Mouse (Mus musculus) layer of hippocampus, adult 18-20 months (tissue): ENCODE results near the gene Tppp3. TPM values are rescaled to one million over a fixed set of nuclear protein-coding genes. Genes with fewer than 3 reads are reported as not detected.

Source experiments
- DNase-seq, 2 experiments: peaks; one replicate each; pipeline ENCODE4 v3.0.0; 2022; ENCODE audit warnings: low spot score in 2 of 2
- total RNA-seq, 2 experiments: library from RNA; stranded (reverse); gene quantifications; 2 replicates each; pipeline ENCODE4 v1.2.3; 2021

Gene Tppp3
- total RNA-seq, 2 experiments from 2014 or later: 54.8 to 58.5 TPM

GRCm38 (mm10) chr8:105468002-105468720 is 3.2 kb downstream of the Tppp3 start:
- DNase-seq: no peak

- no peak for DNase-seq
These were observed 3.8 kb downstream of the Tppp3 start for GRCm38 (mm10) chr8:105467396-105467985.

- DNase-seq: peak; percentile 45 to 81
These were observed 4.5 kb downstream of the Tppp3 start for GRCm38 (mm10) chr8:105466700-105467291.

- no peak for DNase-seq
These were observed 5.1 kb downstream of the Tppp3 start for GRCm38 (mm10) chr8:105466246-105466645.

DNA sequence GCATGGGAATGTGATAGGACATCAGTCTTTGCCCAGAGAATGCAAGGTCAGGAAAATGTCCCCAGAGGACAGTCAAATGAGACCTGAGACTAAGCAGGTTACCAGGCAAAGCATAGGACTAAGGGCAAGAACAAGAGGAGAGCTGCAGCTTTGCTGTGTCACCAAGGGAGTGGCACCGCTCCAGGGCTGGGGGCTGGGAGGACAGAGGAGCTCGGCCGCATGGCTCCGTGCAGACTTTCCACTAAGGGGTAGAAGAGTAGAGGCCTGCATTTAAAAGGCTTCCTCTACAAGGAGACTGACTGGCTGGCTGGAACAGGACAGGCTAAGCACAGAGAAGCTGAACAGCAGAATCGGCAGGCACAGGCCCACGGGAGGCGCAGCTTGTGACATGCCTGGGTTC is 6.7 kb downstream of the Tppp3 start:
- no peak for DNase-seq

DNA sequence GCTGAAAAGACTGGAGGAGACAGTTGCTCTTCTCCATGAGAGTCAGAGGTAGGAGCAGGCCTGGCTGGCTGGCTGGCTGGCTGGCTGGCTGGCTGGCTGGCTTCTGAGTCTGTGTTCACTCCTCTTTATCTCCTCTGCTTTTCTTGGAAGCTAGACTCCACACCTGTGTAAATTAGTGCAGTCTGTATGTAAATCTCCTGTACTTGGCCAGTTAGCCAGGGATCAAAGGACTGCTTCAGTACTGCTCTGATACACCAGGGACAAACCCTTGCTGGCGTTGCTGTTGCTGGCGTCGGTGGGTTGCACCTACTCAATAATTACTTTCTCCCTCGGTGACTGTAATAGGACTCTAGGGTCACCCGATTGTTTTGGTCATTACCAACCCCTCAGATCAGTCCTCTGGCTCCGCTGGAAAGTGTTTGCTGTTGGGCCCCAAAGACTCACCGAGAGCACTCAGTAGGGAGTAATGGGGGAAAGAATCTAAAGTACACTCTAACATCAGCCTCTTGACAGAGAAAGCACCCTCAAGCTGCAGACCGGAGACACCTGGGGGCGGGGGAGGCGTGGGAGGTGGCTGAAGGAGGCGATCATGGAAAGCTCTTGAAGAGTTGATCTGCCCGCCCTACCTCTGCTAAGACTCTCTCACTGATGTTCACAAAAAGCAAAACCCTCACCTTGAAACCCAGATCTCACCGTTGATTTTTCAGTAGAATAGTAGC is 10.1 kb downstream of the Tppp3 start:
- no peak for DNase-seq

DNA sequence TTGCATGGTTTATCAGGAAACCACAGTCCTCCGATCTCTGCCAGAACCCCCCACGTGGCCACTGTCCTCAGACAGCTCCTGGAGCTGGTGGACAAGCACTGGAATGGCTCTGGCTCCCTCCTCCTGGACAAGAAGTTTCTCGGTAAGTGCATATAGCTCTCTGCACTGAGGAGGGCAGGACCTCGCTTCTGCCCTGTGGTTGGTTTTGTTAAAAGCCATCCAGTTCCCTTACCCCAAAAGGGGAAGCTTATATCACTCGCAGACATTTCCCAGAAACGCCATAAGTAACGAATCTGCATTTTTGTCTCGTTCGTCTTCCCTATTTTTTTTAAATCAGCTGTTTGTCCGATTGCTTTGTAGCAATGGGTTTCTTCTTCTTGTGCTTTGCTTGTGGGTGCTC is 16.1 kb downstream of the Tppp3 start:
- DNase-seq: no peak

- DNase-seq: no peak
These were observed 17.2 kb downstream of the Tppp3 start for GRCm38 (mm10) chr8:105454088-105454487.

- no peak for DNase-seq
These were observed 18.0 kb downstream of the Tppp3 start for GRCm38 (mm10) chr8:105453296-105453695.

GRCm38 (mm10) chr8:105451903-105452603 is 19.3 kb downstream of the Tppp3 start:
- DNase-seq: no peak

DNA sequence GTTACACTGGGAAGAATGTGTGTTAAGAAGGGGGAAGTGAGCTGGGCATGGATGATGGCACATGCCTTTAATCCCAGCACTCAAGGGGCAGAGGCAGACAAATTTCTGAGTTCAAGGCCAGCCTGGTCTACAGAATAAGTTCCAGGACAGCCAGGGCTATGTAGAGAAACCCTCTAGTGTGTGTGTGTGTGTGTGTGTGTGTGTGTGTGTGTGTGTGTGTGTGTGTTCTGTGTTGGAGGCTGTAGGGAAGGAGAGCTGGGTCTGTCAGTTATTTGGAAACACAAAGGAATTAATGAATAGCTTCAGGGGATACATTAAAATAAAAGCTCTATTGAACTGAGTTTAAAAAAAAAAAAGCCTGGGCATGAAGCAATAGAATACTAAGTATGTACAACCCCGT is 20.3 kb downstream of the Tppp3 start:
- no peak for DNase-seq

GRCm38 (mm10) chr8:105448596-105448995 is 22.7 kb downstream of the Tppp3 start:
- DNase-seq: no peak

- no peak for DNase-seq
These were observed 23.1 kb downstream of the Tppp3 start for GRCm38 (mm10) chr8:105448188-105448587.

GRCm38 (mm10) chr8:105446127-105446552 is 25.2 kb downstream of the Tppp3 start:
- DNase-seq: peak in 1 of 2 experiments; percentile 31

- DNase-seq: peak; percentile 45 to 78
These were observed 25.8 kb downstream of the Tppp3 start for GRCm38 (mm10) chr8:105445296-105446126.

DNA sequence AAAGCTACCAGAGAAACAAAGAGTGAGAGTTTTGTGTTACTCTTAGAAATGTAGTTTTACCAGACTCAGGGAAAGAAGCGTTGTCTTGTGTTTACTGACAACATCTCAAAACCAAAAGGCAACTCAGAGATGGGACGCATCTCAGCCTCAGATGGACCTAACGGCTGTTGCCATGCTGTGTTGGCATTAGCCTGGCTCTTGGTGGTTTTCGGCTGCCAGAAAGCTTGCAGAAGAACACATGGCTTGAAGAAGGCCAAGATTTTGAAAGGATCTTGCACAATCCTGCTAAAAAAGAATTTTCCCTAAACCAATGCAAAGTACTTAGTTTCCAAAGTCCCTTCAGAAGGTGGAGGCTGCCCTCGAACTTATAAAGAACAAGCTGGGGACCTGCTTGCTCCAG is 28.7 kb downstream of the Tppp3 start:
- no peak for DNase-seq

DNA sequence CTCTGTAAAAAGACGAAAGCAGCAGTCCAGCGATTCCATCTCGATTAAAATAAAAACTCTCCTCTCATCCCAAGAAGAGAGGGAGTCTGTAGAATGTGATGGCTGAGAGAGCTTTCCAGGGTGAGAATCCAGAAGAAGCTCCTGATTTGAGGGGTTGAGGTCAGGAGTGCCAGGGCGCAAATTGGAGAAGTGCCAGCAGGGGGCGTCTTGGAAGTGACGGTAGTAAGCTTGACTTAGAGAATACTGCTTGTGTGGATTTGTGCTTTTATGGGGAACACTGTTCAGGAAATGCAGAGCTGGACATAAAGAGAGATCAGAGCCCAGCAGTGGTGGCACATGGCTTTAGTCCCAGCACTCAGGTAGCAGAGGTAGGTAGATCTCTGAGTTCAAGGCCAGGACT is 29.9 kb downstream of the Tppp3 start:
- no peak for DNase-seq

- DNase-seq: no peak
These were observed 32.5 kb downstream of the Tppp3 start for GRCm38 (mm10) chr8:105438865-105439264.

DNA sequence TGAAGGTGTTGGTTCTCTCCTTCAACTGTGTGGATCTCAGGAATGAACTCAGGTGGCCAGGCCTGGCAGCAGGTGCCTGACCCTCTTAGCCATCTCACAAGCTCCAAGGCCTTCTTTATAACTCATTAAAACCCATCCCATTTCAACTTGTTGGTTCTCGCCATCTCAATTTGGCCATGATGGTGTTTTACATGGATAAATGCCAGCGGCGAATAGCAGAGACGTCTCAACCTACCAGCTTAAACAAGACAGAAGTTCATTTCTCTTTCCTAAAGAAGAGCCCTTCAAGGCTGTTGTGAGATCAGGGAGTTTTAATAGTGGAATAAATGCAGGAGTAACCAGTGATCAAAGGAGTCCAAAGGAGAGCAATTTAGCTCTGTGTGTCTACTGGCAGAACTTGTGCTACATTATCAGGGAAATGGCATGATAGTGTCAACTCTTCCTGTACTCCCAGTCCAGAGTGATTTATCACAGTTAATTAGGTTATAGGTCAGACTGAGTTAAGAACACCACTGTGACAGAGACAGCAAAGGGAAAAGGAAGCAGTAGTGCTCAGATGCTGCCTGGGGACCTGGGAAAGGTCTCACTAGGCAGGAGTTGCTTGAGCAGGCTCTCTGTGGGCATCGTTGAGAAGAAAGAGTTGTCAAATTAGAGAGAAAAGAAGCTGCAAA is 34.1 kb downstream of the Tppp3 start:
- DNase-seq: no peak

DNA sequence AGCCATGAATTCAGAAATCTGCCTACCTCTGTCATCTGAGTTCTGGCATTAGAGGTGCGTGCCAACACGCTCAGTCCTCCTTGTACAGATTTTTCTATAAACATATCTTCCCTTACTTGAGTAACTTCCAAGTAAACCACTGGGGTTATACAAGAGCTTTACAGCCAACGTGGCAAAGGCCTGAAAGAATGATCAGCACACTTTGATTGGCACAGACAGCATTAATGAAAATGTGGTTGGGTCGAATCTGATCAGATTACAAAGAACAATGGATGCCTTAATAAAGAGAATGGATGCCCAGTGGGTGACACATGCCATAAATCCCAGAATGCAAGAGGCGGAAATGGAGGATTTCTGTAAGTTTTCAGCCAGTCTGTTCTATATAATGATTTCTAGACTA is 35.1 kb downstream of the Tppp3 start:
- no peak for DNase-seq
